Mouse (Mus musculus): ENCODE measurements around the gene Pglyrp1.
"Not testable (repeated sequence)": the region's sequence is repeated elsewhere in the genome, so short reads cannot be mapped to it uniquely, and the experiment has no call there.

Pglyrp1 gene

DNA sequence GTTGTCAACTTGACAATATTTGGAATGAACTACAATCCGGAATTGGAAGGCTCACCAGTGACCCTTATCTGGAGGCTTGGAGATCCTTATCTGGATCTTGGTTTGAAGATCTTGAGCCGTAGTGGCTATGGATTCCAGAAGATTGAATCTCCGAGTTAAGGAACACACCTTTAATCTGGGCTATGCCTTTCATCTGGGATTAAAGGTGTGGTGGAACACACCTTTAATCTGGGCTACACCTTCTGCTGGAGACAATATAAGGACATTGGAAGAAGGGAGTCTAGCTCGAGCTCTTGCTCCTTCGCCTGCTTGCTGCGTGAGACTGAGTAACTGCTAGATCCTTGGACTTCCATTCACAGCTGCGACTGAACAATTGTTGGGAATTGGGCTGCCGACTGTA is at the start of gene Pglyrp1:
Gene Pglyrp1, plus strand, starts transcription at position 301 of the 400 bp plus-strand sequence.
- not testable (repeated sequence) for DNase-seq

DNA sequence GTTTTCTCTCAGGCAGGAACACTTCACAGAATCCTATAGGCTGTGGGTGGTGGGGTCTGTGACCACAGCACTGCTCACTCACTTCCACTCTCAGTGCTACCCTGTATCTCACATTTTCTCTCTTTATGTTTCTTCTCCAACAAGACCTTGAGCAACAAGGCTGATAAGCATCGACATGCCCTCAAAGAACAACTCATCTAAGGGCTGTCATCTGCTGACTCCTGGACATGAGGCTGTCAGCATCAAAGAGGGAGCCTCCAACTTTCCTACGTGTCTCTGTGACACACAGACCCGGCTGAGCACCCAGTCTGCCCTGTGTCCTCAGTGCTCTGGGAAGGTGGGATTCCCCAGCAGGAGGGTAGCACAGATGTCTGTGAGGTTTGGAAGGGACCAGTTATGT is 49.6 kb upstream of the Pglyrp1 start, which contains the start of gene Psg17:
Gene Psg17, minus strand, starts transcription at position 101 of the 400 bp plus-strand sequence.
- DNase-seq: no peak

DNA sequence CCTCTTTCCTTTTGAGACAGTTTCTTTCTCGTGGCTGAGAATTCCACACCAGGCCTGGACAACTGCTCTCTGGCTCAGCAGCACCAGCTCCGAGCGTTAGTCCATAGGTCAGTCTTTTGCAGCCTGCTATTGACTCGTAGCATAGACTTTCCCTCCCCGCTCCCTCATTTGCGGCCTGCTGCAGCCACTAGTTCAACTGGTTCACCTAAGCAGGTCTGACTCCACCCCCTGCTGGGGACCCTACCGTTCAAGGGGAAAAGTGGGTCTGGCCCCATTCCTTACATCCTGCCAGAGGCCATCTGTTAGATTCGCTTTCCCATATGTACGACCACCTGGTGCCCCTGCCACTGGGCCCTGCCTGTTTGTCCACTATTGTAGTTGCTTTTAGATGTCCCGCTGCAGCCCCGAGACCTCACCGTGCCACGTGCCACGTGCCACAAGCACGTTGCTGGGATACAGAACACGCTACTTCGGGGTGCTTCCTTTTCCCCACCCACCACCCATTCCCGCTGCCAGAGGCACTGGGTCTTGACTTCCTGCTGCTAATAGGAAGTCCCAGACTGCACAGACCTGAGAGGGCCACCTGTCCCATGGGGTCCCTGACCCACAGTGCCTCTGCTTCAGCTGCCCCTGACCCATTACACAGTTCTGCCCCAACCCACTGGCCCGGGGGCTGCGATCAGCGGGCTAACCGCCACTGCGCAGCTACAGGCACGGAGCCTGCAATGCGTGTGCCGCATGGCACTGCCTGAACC is 43.2 kb upstream of the Pglyrp1 start:
- DNase-seq: no peak

DNA sequence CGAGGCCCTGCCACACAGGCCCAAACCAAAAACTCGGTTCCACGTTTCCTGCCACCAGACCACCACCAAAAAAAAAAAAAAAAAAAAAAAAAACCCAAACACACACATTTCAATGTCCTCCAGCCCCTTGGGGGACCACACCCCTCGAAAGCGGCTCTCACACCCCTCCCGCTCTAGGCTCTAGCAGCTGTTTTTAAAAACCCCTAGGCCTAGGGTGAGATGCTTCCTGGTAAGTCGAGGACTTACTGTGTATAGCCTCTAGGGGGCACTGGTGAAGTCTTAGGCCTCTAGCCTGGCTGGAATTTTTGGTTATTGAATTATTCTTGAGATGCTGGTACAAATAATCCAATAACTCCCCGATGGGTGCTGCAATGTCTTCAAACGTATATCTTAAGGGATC is 42.5 kb upstream of the Pglyrp1 start:
- peak; percentile 8 for DNase-seq

DNA sequence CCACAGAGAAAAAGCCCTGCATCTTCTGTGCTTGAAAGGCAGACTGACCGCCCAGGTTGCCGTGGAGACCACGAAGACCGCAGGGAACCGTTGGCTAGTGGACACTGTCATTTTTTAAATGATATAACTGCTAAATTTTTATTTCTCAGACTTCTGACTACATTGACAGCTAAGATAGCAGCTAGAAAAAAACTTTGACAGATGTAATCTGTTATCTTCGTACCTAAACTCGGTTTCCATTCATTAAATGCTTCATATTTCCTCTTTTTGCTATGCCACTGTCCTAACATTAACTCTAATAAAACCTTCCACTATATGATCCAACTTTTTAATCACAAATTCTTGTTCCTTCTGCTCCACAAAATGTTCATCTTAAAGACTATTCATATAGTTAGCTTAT is 41.6 kb upstream of the Pglyrp1 start:
- no peak for DNase-seq

DNA sequence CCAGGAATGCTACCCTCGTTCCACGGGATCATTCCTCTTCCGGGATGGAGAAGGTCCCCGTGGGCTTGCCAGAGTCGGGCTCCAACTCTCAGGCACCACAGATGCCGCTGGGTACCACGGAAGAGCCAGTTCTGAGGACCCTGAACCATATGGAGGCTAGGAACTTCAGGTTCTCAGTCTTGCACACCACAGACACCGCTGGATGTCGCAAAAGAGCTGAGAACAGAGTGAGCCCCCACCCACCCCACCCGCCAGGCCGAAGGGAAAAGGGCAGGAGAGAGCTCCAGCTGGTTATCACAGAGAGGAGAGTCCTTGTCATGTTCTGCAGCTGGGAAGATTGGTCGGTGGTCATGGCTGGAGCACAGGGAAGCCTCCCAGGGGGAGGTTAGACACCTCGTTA is 38.8 kb upstream of the Pglyrp1 start:
- no peak for DNase-seq

DNA sequence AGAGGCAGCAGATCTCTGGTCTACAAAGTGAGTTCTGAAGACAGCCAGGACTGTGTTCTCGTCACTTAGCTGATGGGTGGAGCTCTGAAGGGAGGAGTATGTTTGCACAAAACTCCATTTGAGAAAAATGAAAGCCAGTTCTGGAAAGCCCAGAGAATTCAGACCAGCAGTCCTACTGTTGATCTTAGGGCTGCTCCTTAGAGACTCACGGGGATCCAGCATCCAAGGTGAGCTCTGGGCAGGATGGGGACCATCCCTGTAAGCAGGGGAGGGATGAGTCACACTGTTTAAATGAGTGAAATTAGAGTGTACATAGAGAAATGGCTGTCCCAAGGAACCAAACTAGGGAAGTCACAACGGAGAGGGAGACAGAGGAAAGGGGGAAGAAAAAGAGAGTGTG is 31.3 kb upstream of the Pglyrp1 start, which contains the start of gene Mill2:
Gene Mill2, plus strand, starts transcription at position 102 of the 400 bp plus-strand sequence.
- peak; percentile 13 for DNase-seq

DNA sequence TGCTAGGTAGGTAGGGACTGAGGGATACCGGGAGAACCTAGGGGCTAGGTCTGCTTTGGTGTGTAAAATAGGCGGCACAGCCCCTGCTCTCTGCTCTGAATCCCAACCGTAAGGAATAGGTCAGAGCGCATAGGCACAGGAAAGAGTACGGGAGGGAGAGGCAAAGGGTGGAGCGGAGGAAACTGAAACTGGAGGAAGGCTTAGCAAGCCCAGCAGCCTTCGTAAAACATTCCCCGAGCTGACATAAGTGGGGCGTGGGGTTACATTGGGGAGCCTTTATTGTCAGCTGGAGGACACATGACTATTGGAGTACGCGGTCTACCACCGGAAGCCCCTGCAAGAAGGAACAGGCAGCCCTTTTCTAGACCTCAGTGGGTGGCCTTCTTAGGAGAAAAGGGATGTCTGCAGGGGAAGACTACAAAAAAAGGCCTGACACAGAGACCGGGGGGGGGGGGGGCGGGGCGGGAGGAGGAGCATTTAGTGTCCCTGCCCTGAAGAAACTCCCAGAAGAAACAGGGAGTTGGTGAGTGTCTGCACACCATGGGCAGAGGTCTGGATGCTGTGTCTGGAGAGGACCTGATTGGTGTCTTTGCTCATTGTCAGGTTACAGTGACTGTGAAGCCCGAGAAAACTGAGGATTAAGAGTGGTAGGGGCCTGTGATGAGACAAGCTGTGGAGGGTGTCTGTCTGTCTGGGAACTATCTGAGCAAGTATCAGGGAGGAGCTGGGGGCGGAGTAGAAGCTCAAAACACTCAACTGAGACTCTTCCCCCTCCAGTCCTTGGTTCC is 30.6 kb upstream of the Pglyrp1 start:
- peak; percentile 63 for DNase-seq

DNA sequence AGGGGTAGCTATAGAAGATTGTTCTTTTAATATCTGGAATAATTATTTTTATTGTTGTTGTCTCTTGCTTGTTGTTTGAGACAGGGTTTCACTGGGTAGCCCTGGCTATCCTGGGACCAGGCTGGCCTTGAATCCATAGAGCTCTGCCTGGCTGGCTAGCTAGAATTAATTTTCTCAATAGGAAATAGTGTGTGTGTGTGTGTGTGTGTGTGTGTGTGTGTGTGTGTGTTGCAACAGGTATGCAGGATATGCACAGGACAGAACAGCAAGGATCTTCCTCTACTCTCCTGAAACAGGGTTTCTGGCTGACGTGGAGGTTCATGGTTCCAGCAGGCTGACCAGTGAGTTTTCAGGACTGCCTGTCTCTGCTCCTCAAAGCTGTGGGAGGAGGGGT is 30.0 kb upstream of the Pglyrp1 start:
- no peak for DNase-seq

DNA sequence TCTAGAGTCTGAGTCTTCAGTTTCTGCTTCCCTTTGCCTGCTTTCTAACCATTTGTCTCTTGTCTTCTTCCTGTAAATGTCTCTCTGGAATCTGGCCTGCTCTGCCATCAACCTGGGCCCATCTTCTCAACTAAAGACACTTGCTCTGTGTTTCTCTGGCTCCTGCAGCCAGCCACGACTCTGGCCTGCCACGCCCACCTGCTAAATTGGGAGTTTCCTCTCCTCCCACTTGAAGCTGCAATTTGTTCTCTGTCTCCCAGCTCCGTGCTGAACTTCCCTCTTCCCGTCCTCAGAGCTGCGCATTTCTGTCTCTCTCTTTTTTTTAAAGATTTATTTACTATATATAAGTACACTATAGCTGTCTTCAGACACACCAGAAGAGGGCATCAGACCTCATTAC is 26.3 kb upstream of the Pglyrp1 start:
- DNase-seq: no peak

DNA sequence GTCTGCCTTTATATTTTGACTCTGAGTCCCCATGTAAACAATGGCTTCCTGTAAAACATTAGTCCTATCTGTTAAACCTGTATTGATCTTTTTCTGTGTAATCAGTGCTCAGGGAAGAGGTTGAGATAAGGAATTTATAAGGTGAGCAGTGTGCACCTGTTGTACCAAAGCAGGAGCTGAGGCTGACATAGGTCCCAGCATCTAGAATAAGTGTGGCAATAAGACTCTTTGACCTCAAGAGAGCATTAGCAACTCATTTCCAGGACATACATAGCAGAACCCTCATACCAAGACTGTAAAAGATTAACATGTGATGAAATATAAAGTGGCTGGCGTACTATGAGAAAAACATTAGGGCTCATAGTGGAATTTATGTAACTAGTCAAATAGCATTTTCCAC is 22.7 kb upstream of the Pglyrp1 start:
- no peak for DNase-seq

DNA sequence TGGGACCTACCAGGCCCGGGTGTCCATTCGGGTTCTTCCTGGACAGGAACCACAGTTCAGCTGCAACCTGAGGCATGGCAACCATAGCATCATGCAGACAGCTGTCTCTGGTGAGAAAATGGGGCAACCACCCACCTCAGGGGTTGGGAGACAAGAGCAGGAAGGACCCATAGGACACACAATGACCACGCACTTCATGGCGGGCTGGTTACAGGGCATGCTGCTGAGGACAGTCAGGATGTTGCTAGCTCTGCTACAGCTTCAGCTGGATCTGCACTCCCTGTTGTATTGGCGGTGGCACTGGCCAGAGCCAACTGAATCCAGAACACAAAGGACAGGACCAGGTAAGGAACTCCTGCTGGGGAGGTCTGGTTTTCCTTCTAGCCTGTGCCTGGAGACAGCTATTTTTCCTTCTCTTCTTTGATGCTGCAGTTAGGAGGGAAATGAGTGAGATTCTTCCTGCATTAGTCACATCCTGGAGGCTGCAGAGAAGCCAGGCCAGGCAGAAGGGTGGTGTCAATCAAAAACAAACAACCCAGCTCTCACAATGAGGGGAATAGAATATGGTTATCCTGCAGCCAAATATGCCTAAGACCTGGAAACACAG is 12.7 kb upstream of the Pglyrp1 start:
- DNase-seq: peak; percentile 30

DNA sequence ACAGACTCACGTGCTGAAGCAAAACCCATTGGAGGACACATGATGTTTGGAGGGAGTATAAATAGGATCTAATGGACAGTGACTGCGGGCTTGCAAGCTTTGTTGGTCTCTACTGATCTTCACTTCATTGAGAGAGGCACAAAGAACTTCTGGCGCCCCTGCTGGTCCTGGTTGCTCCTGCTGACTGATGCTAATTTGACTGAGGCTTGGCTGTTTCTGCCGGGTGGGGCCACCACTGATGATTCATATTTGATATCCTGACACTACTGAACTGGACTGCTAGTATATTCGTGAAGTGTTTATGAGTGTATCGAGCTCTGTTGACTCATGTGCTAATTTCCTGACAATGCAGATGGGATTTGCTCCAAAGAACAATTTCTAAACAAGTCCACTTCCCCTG is 8.3 kb upstream of the Pglyrp1 start:
- no peak for DNase-seq

DNA sequence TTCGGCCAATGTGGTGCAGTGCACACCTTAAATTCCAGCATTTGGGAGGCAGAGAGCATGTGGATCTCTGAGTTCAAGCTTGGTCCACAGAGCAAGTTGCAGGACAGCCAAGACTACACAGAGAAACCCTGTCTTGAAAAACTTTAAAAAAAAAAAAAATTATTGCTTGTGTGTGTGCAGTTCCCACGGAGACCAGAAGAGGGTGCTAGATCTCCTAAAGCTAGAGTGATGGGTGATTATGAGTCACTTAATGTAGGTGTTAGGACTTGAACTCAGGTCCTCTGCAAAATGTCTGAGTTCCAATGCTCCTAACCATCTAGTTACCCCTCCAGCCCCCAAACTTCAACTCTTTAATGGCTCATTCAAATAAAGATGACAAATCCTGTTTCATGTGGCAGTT is 2.6 kb upstream of the Pglyrp1 start:
- no peak for DNase-seq

DNA sequence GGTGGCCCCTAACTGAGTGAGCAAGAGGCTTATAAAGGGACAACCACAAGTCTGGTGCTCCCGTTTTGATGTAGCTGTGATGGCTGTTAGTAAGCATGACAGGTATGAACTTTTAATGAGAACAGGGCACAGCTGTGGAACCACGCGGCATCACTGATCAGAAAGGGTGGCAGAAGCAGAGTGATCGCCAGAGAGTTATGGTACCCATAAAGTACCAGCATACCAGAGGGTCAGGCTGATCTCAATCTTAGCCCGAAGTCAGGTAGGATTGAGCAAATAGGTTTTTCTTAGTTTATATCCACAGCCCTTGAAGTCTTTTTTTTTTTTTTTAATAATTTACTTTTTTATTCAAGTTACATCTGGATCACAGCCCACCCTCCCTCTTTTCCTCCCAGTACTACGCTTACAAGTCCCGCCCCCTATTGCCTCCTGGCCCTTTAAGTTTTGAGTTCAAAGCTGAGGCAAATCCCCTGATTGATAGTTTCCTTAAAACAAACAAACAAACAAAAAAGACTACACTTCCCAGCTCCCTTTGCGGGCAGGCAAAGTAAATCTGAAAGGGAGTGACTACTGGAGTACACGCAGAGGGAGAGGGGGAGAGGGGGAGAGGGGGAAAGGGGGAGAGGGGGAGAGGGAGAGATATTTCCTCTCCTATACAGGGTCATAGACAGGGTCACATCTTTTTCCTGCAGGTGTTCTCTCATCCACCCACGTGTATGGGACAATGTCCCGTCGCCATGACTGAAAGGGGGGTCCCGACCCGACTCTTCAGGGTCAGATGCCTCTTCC is 1.1 kb downstream of the Pglyrp1 start:
- DNase-seq: peak; percentile 17

DNA sequence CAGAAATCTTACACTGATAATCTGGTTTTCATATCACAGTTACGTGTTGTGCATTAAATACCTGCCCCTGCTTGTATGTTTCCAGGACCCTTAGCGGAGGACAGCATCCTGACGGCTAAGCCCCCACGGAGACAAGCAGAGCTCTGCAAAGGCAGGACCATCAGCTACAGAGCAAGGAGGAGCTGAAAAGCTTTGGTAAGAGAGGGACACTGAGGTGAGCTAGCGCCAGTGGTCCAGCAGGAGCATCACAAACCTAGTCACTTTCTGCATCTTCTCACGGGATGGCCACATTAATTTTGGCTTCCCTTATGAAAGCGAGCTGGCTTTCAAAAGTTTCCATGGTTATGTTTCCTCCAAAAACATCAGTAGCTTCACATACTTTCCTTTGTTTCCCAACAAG is 1.7 kb downstream of the Pglyrp1 start:
- DNase-seq: no peak

DNA sequence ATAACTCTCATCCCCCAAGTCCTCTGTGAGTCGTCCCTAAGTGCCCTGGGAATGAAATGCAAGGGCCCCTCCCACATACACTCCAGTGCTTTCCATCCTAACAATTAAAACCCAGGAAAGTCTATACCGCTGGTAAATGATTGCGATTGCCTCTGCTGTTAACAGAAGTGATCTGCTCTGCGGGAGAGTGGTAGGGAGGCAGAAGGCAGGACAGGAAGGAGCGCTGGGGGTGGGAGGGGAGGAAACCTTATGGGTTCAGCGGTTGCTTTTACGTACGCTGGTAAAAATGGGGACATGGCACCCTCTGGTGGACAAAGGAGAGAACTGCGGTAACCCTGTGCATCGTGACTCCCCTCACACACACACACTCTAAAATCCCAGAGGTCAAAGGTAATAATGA is 2.1 kb downstream of the Pglyrp1 start:
- DNase-seq: peak; percentile 68

DNA sequence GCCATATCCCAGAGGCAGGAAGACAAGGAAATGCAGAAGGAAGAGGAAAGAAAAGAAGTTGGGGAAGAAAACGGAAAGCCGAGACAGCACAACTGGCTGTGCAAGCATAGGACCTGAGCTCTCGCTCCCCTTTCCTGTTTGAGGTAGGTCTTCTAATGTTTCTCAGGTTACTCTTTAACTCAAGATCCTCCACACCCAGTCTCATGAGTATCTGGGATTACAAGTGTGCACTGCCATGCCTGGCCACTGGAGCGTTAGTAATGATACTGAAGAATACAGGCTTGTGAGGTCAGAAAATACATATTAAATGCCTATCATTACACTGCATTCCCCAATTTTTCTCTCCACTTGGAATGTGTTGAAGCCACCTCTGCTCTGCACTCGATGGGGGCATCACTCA is 4.2 kb downstream of the Pglyrp1 start:
- DNase-seq: no peak

DNA sequence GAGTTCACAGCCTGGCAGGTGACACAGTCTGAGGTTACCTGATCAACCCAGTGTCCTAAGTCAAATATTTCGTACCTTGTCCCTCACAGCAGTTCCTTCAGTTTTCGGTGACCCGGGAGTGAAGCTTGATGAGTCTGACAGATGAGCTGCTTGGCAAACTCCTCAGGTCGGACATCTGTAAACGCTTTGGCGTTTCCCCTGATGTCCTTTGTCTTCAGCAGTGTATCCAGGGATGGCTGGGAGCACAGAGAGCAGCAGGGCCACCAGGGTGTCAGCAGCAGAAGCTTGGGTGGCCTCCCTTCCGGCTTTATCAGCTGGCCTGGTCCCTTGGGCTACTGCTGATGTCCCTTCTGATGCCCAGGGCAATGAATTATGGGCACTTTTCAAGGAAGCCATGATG is 7.6 kb downstream of the Pglyrp1 start:
- no peak for DNase-seq

DNA sequence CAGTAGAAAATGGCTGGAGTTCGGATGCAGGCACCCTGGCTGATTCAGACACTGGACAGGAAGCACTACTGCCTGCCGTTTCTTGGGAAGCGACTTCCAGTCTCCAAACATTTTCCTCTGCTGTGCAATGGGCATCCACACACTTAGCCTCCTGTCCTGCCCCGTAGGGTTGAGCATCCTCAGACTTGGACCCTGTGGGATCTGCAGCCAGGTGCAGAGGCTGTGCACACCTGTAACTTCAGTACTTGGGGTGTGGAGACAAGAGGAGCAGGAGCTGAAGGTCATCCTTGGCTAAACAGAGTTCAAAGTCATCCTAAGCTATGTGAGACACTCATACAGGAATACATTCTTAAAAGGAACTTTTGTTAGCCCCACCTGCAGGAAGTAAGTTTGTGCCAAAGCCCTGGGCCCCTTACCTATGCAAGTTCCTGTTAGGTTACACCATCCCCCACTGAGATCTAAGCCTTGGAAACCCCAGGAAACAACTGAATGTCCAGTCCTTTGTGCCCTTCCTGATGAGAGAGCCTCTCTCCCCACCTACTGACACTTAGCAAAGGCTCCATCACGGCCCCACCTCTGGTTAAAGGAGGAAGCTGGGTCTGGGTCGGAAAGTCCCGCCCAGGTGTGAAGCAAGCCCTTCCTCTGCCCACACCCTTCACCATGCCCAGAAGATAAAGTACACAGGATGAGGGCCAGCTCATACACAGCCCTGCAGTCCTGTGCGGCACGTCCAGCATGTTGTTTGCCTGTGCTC is 13.0 kb downstream of the Pglyrp1 start:
- DNase-seq: no peak

DNA sequence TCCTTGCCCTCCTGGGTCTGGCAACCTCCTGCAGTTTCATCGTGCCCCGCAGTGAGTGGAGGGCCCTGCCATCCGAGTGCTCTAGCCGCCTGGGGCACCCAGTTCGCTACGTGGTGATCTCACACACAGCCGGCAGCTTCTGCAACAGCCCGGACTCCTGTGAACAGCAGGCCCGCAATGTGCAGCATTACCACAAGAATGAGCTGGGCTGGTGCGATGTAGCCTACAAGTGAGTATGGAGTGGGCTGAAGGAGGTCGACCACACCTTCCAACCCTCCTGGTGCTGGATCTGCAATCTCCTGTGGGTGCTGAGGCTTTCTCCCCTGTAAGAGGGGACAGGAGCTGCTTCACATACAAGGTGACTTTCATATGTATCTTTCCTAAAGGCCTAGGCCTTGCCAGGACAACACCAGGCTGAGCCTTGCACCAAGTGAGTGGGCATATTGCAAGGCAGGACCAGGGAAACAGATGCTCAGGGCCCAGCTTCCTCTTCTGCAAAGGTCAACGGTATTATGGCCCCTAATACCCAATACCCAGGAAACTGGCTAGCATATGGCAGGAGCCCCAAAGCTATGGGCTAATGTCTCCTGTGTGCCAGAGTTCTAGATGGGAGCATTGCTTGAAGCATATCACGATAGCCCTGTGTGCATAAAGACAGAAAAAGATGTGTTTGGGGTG is 13.8 kb downstream of the Pglyrp1 start:
- no peak for DNase-seq

DNA sequence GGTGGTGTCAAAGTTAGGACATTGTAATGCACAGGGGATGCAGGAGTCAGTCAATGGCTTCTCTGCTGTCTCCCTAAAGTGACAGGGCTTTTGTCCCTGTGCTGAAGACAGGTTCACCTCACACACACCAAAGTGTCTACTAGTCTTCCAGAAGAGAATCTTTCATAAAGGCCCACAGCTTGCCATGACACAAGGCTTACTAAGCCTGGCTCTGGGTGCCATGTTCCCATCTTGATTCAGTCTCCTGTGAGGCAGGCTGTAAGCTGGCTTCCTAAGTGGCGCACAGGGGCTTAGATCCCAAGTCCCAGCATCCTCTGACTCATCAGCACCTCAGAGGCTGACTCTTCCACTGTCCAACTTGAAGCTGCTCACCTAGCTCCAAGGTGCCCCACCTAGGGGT is 15.8 kb downstream of the Pglyrp1 start:
- DNase-seq: no peak
